Mouse (Mus musculus): Measurements from ENCODE around the gene Zfand4.

Zfand4 gene

GRCm38 (mm10) chr6:116378892-116379291, 114.9 kb downstream of the Zfand4 start:
- DNase-seq = no peak

Data from cerebellum, adult 11 months (tissue).